Mouse (Mus musculus): ENCODE measurements around the gene Gm49425.

Gene Gm49425

GRCm38 (mm10) chr15:101492718-101493117, 24.3 kb downstream of the Gm49425 start:
- in situ Hi-C loops (cut with MboI, MseI), result no loop called here

- in situ Hi-C loops (cut with MboI, MseI), result no loop called here
These were observed 25.6 kb downstream of the Gm49425 start, which contains the start of gene Krt83 for GRCm38 (mm10) chr15:101491431-101491830. Gene Krt83, minus strand, starts transcription at chr15:101491512.

DNA sequence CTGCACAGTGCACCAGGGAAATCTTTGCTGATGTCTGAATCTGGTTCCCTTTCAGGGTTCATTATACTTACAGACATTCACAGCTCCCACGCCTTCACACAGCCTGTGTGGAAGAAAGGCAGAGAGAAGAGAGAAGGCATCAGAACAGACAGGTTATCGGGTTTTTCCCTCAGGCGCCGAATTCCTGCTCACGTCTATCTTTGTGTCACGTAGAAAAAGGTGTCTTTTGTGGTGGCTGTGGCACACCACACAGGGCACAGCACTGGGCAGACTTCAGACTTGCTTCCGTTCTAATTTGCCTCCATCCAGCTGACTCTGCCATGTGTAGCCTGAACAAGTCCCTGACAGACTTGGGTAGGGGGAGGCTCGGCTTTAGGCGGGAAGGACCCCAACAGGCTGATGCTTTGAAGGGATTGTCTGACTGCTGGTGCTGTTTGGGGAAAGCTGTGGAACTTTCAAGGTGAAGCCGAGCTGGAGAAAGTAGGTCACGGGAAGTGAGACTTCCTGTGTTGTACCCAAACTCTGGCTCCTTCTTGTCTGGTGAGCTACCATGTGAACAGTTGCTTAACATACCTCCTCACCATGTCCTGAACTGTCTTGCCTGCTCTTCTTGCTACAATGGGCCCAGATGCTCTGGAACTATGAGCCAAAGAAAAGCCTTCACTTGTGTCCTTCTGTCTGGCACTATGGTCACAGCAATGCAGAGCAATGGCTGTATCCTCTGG, 31.0 kb downstream of the Gm49425 start:
- in situ Hi-C loops (cut with MboI, MseI), result no loop called here

GRCm38 (mm10) chr15:101484939-101485338, 32.1 kb downstream of the Gm49425 start:
- in situ Hi-C loops (cut with MboI, MseI), result no loop called here

DNA sequence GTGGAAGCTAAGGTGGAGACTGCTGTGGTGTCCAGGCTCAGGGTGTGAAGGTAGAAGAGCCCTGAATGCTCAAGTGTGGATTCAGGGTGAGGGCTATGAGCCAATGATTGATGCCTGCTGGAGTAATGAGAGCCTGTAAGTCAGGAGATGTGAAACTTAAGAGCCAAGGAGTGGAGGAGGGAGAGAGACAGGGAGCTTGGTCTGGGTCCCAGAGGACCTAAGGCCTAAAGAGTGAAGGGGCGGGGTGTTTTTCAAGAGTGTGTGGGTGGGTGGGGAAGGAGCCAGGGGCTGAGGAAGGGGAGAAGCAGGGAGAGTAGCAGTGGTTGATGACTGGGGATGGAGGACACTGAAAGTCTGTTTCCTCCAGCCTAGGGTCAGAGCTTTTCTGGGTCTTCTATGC, 33.4 kb downstream of the Gm49425 start:
- in situ Hi-C loops (cut with MboI, MseI), result no loop called here

GRCm38 (mm10) chr15:101482056-101482455, 35.0 kb downstream of the Gm49425 start:
- in situ Hi-C loops (cut with MboI, MseI), result no loop called here

DNA sequence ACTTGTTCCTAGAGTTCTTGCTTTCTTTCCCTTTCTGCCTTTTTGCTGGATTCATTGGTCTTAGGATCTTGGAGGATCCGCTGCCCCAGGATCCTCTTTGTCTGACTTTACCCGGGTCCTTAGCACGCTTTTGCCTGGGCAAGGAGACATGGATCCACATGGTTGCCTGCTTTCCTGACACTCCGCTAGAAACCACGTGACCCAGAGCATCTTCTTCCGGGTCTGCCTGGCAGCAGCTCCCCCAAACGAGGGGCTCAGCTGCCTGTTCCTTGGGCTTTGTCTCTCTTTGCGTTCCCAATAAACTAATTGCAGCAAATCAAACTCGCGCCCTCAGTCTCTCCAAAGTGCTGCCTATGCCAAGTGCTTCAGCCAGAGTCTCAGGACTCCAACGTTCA, 37.4 kb downstream of the Gm49425 start:
- in situ Hi-C loops (cut with MboI, MseI), result no loop called here

DNA sequence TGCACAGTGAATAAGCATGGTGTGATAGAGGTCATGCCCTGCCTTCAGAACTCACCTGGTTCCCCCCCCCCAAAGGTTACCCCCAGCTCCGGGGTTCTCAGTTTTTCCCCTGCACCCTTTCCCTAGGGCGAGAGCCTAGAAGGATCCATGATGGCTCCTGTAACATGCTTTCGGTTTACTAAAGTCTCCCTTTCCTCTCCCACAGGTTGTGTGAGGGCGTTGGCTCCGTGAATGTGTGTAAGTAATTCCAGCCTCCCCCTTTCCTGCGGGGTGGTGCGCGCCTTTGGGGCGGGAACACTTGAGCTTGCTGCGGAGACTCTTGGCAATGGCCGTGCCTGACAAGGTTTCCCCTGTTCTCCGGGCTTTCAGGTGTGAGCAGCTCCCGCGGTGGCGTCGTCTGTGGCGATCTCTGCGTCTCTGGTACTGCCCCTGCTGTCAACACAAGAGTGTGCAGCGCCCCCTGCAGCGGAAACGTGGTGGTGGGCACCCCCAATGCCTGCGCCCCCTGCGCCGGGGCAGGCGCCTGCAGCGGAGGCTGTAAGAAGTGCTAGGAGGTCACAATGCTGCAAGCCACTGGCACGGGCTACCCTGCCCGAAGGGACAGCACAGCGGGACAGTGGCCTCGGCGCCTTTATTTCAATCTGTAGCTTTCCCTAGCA, 37.9 kb downstream of the Gm49425 start:
- in situ Hi-C loops (cut with MboI, MseI), result no loop called here

DNA sequence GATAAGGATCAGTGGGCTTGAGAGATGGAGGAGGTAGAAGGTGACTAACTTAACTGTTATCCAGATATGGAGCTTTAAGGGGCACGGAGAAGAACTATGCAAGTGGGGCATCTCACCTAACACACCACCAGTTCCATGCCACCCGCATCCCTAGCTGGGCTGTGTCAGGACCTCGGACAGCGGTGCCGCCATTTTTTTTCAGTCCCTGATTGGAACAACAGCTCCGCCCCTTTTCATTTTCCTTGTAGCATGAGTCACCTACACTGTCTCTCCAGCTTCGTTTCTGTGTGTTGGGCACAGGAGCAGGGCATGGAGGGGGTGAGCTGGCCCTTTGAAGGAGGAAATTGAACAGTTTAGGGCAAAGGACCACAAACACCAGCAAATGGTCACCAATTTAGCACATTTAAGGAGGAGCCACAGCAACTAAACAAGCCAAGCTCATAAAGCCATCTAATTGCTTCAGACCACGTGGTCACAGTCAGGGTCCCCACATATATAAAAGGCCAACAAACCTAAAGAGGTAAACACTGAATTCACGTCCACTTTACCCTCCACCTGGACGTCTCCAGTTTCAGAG, 44.0 kb downstream of the Gm49425 start, which contains the start of gene Krt86:
TSS of gene Krt86 (plus strand) at position 527 of the 577 bp plus-strand sequence.
- in situ Hi-C loops (cut with MboI, MseI), result no loop called here

- in situ Hi-C loops (cut with MboI, MseI), result no loop called here
These were observed 48.0 kb downstream of the Gm49425 start for GRCm38 (mm10) chr15:101469093-101469492.
